Mouse (Mus musculus) embryonic fibroblast, embryonic 13.5 days (primary cell): Measurements from ENCODE around the gene Vps4b. TPM values are rescaled to one million over a fixed set of nuclear protein-coding genes. Genes with fewer than 3 reads are reported as not detected.

Source experiments
- H3K27ac ChIP-seq: 2 replicates; pipeline ENCODE4 v1.5.1; 2012; ENCODE audit warnings: low read length, control low read depth, inconsistent platforms; ENCODE audit not compliant: insufficient read depth
- H3K4me1 ChIP-seq: 2 replicates; pipeline ENCODE4 v1.6.1; 2011; ENCODE audit warnings: low read length; ENCODE audit not compliant: control insufficient read depth, insufficient read depth
- H3K4me3 ChIP-seq: 2 replicates; pipeline ENCODE4 v1.5.1; 2011; ENCODE audit warnings: mild to moderate bottlenecking, control low read depth, low read length; ENCODE audit not compliant: insufficient read depth
- CTCF ChIP-seq: IDR thresholded peaks from 2 replicates; pipeline ENCODE4 v1.5.1; 2011; ENCODE audit warnings: mild to moderate bottlenecking, control low read depth, low read length, moderate library complexity, borderline replicate concordance; ENCODE audit not compliant: insufficient read depth
- POLR2A ChIP-seq: IDR thresholded peaks from 2 replicates; pipeline ENCODE4 v1.6.1; 2011; ENCODE audit warnings: low read depth, mild to moderate bottlenecking, control low read depth, low read length, moderate library complexity
- polyA plus RNA-seq: library from polyadenylated mRNA; stranded (reverse); fragments of >200 nt; gene quantifications from 2 replicates; pipeline ENCODE4 v1.2.4, GENCODE M21; 2011; ENCODE audit warnings: low read depth; ENCODE audit not compliant: missing spikeins, insufficient read length

Gene Vps4b
- polyA plus RNA-seq: 77.5 and 91.3 TPM in 2 replicates

DNA sequence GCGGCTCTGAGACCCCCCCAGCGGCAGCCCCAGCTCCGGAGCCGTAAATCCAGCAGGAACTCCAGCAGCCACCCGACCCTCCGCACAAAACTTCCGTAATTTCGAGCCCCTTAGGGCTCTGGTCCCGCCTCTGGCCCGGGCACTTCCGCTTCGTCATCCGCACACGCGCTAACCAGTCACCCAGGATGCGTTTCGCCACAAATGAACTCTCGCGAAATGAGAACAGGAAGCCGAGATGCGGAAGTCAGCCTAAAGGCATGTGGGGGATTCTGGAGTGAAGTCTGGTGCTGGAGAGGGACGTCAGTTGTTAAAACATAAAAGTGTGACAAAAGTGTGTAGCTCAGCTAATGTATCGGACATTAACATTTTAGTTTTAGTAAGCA is at the start of gene Vps4b:
TSS of gene Vps4b (minus strand) at position 187 of the 383 bp plus-strand sequence.
- Histone ChIP-seq H3K4me1 (peaks cover 3% of the 10 kb centered on the region; the same call in 1 of the 2 replicates), H3K27ac (peak within 1 kb of the TSS; percentile 67; the same call in 1 of the 2 replicates), H3K4me3 (peak within 1 kb of the TSS; percentile 76)
- no peak for TF ChIP-seq CTCF
- TF ChIP-seq POLR2A: peak; percentile 91

GRCm38 (mm10) chr1:106828784-106829183 is 32.3 kb upstream of the Vps4b start:
- TF ChIP-seq POLR2A (no peak), CTCF (no peak)
- Histone ChIP-seq H3K27ac (no peak overlapping the region), H3K4me1 (no peaks in the 10 kb centered on the region), H3K4me3 (no peak overlapping the region)

DNA sequence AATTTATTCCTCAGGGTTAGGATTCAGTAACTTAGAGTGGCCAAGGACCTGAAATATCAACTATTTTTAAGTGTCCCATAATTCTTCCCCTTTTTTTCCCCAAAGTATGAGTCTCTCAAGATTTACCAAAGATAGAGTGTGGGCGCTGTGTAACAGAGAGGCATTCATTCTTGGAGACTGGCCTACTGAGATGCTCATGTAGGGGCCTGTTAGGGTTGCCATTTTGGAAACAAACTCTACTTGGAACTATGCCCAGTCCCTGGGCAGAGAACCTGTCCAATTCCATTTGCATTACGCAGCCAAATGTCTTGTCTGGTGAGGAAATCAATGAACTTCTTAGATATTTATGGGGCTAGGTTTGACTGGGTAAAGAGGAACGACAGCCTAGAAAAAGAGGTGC is 25.8 kb upstream of the Vps4b start:
- H3K4me1 ChIP-seq: no peaks in the 10 kb centered on the region
- H3K27ac ChIP-seq: no peak overlapping the region
- TF ChIP-seq CTCF: no peak
- TF ChIP-seq POLR2A: no peak
- H3K4me3 ChIP-seq: no peak overlapping the region

- no peaks in the 10 kb centered on the region for H3K4me1 ChIP-seq
- H3K27ac ChIP-seq: no peak overlapping the region
- no peak overlapping the region for H3K4me3 ChIP-seq
- TF ChIP-seq POLR2A: no peak
- no peak for TF ChIP-seq CTCF
These were observed 21.8 kb upstream of the Vps4b start for GRCm38 (mm10) chr1:106818323-106818722.

- H3K27ac ChIP-seq: no peak overlapping the region
- no peaks in the 10 kb centered on the region for H3K4me1 ChIP-seq
- TF ChIP-seq POLR2A (no peak), CTCF (no peak)
- no peak overlapping the region for H3K4me3 ChIP-seq
These were observed 20.2 kb upstream of the Vps4b start for GRCm38 (mm10) chr1:106816766-106817165.

DNA sequence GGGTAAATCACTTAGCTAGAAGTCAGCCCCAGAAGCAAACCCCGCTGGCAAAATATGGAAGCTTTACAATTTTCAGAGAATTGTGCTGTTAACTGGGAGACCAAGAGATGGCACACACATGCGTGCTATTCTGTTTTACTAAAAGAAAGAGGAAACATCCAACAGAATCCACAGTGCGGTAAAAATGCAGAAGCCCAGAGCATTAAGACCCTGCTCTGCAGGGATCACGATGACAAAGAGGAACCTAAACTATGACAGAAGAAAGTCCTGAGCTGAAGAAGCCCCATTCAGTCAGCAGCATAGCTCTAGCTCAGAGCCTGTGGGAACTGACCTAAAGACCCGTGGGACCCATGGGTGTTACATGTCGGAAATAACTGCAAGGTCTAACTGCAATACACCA is 18.7 kb upstream of the Vps4b start:
- no peak overlapping the region for H3K4me3 ChIP-seq
- no peak overlapping the region for H3K27ac ChIP-seq
- no peaks in the 10 kb centered on the region for H3K4me1 ChIP-seq
- no peak for TF ChIP-seq CTCF
- no peak for TF ChIP-seq POLR2A

GRCm38 (mm10) chr1:106814864-106815263 is 18.3 kb upstream of the Vps4b start:
- TF ChIP-seq CTCF (no peak), POLR2A (no peak)
- H3K27ac ChIP-seq: no peak overlapping the region
- no peak overlapping the region for H3K4me3 ChIP-seq
- H3K4me1 ChIP-seq: no peaks in the 10 kb centered on the region

DNA sequence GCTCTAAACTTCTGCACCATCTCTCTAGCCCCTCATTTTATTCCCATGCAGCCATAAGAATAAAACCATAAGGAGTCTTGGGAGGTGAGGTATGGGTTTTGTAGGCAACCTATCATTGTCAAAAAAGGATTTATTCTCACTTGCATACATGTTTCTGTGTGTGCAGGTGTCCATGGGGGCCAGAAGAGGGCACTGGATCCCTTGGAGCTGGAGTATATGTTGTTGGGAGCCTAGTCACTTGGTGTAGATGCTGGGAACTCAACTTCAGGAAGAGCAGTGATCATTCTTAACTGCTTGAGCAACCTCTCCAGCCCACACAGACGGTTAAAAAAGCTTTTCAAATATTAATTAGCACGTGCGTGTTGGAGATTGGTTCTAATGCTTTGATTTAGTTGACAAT is 3.4 kb upstream of the Vps4b start:
- TF ChIP-seq POLR2A (no peak), CTCF (no peak)
- no peak overlapping the region for H3K4me3 ChIP-seq
- no peak overlapping the region for H3K27ac ChIP-seq
- no peaks in the 10 kb centered on the region; the same call in 1 of the 2 replicates for H3K4me1 ChIP-seq

GRCm38 (mm10) chr1:106799406-106799805 is 2.9 kb upstream of the Vps4b start:
- TF ChIP-seq POLR2A (no peak), CTCF (no peak)
- H3K4me1 ChIP-seq: peaks cover 1% of the 10 kb centered on the region; the same call in 1 of the 2 replicates
- H3K4me3 ChIP-seq: no peak overlapping the region

GRCm38 (mm10) chr1:106796987-106797779 is 655 bp upstream of the Vps4b start:
- Histone ChIP-seq H3K4me1 (peaks cover 3% of the 10 kb centered on the region; the same call in 1 of the 2 replicates), H3K27ac (no peak overlapping the region), H3K4me3 (peak overlapping the region; percentile 30; the same call in 1 of the 2 replicates)
- TF ChIP-seq POLR2A (no peak; the same call in 1 of the 2 replicates), CTCF (no peak)

More at GRCm38 (mm10) chr1:106799406-106799805, 2.9 kb upstream of the Vps4b start:
- H3K27ac ChIP-seq: no peak overlapping the region
